Mouse (Mus musculus): ENCODE results near the gene Prss56. TPM values are rescaled to one million over a fixed set of nuclear protein-coding genes. Genes with fewer than 3 reads are reported as not detected.

The Prss56 gene
- total and polyA plus RNA-seq, 2 experiments from 2014 or later: not detected

GRCm38 (mm10) chr1:87205038-87205437, 21.9 kb downstream of the Prss56 start:
- Histone ChIP-seq H3K36me3 (replicated peaks; ENCODE audit: control insufficient read depth, insufficient read depth, low read length) (no peaks in the 10 kb centered on the region), H3K27me3 (ENCODE audit: control insufficient read depth, insufficient read depth, low read length) (peaks cover 21% of the 10 kb centered on the region), H3K4me1 (ENCODE audit: control insufficient read depth, insufficient read depth) (no peaks in the 10 kb centered on the region; the same call in 1 of the 2 replicates), H3K27ac (ENCODE audit: low read depth) (no peak overlapping the region), H3K9ac (replicated peaks; ENCODE audit: low read depth, low read length) (no peak overlapping the region), H3K9me3 (replicated peaks; ENCODE audit: control insufficient read depth, low read length) (no peaks in the 10 kb centered on the region), H3K4me2 (ENCODE audit: low read depth, low read length) (no peak overlapping the region), H3K4me3 (ENCODE audit: low read depth, low read length) (no peak overlapping the region)
- TF ChIP-seq CTCF (IDR thresholded peaks at IDR 0.05; ENCODE audit: low read depth): no peak
- no peak for TF ChIP-seq EP300 (IDR thresholded peaks at IDR 0.05; ENCODE audit: low read depth)
- DNase-seq (ENCODE audit: low spot score) (no peak), ATAC-seq (ENCODE audit: insufficient read depth, low read depth) (no peak)
- 51% methylated on average over 6 of the region's 6 CpGs for WGBS

- Histone ChIP-seq H3K9me3 (replicated peaks; ENCODE audit: control insufficient read depth, low read length) (no peaks in the 10 kb centered on the region), H3K27me3 (ENCODE audit: control insufficient read depth, insufficient read depth, low read length) (peaks cover 21% of the 10 kb centered on the region), H3K36me3 (replicated peaks; ENCODE audit: control insufficient read depth, insufficient read depth, low read length) (no peaks in the 10 kb centered on the region), H3K4me3 (ENCODE audit: low read depth, low read length) (no peak overlapping the region), H3K4me1 (ENCODE audit: control insufficient read depth, insufficient read depth) (no peaks in the 10 kb centered on the region; the same call in 1 of the 2 replicates), H3K4me2 (ENCODE audit: low read depth, low read length) (no peak overlapping the region), H3K27ac (ENCODE audit: low read depth) (no peak overlapping the region), H3K9ac (replicated peaks; ENCODE audit: low read depth, low read length) (no peak overlapping the region)
- DNase-seq (ENCODE audit: low spot score) (no peak), ATAC-seq (ENCODE audit: insufficient read depth, low read depth) (no peak)
- TF ChIP-seq CTCF (IDR thresholded peaks at IDR 0.05; ENCODE audit: low read depth) (no peak), EP300 (IDR thresholded peaks at IDR 0.05; ENCODE audit: low read depth) (no peak)
- WGBS: 41% methylated on average over 3 of the region's 3 CpGs
These were observed 22.4 kb downstream of the Prss56 start for GRCm38 (mm10) chr1:87205502-87205901.

- DNase-seq (ENCODE audit: low spot score): no peak
- TF ChIP-seq CTCF (IDR thresholded peaks at IDR 0.05; ENCODE audit: low read depth) (peak; percentile 32), EP300 (IDR thresholded peaks at IDR 0.05; ENCODE audit: low read depth) (no peak)
- Histone ChIP-seq H3K27me3 (ENCODE audit: control insufficient read depth, insufficient read depth, low read length) (peaks cover 21% of the 10 kb centered on the region), H3K27ac (ENCODE audit: low read depth) (no peak overlapping the region), H3K9ac (replicated peaks; ENCODE audit: low read depth, low read length) (no peak overlapping the region), H3K9me3 (replicated peaks; ENCODE audit: control insufficient read depth, low read length) (no peaks in the 10 kb centered on the region), H3K4me3 (ENCODE audit: low read depth, low read length) (no peak overlapping the region), H3K36me3 (replicated peaks; ENCODE audit: control insufficient read depth, insufficient read depth, low read length) (no peaks in the 10 kb centered on the region), H3K4me1 (ENCODE audit: control insufficient read depth, insufficient read depth) (no peaks in the 10 kb centered on the region), H3K4me2 (ENCODE audit: low read depth, low read length) (no peak overlapping the region)
- ATAC-seq (ENCODE audit: insufficient read depth, low read depth): no peak; the same call in 1 of the 2 replicates
- WGBS: 23% methylated on average over 17 of the region's 17 CpGs
These were observed 23.2 kb downstream of the Prss56 start for GRCm38 (mm10) chr1:87206339-87206738.

- ATAC-seq (ENCODE audit: insufficient read depth, low read depth) (no peak), DNase-seq (ENCODE audit: low spot score) (no peak)
- H3K9me3 ChIP-seq (replicated peaks; ENCODE audit: control insufficient read depth, low read length): no peaks in the 10 kb centered on the region
- no peak overlapping the region for H3K4me3 ChIP-seq (ENCODE audit: low read depth, low read length)
- H3K4me1 ChIP-seq (ENCODE audit: control insufficient read depth, insufficient read depth): peaks cover 11% of the 10 kb centered on the region
- TF ChIP-seq EP300 (IDR thresholded peaks at IDR 0.05; ENCODE audit: low read depth) (no peak), CTCF (IDR thresholded peaks at IDR 0.05; ENCODE audit: low read depth) (no peak)
- WGBS: 81% methylated on average over 4 of the region's 4 CpGs
- H3K36me3 ChIP-seq (replicated peaks; ENCODE audit: control insufficient read depth, insufficient read depth, low read length): no peaks in the 10 kb centered on the region
- H3K9ac ChIP-seq (replicated peaks; ENCODE audit: low read depth, low read length): no peak overlapping the region
- peaks cover 14% of the 10 kb centered on the region for H3K27me3 ChIP-seq (ENCODE audit: control insufficient read depth, insufficient read depth, low read length)
- H3K27ac ChIP-seq (ENCODE audit: low read depth): no peak overlapping the region
- no peak overlapping the region for H3K4me2 ChIP-seq (ENCODE audit: low read depth, low read length)
These were observed 28.3 kb downstream of the Prss56 start for GRCm38 (mm10) chr1:87211431-87211830.

- under 1% methylated on average over 84 of the region's 99 CpGs for WGBS
- H3K36me3 ChIP-seq (replicated peaks; ENCODE audit: control insufficient read depth, insufficient read depth, low read length): no peaks in the 10 kb centered on the region; the same call in 1 of the 2 replicates
- H3K27ac ChIP-seq (ENCODE audit: low read depth): peak within 1 kb of the TSS; percentile 100
- H3K9me3 ChIP-seq (replicated peaks; ENCODE audit: control insufficient read depth, low read length): no peaks in the 10 kb centered on the region
- TF ChIP-seq EP300 (IDR thresholded peaks at IDR 0.05; ENCODE audit: low read depth) (no peak), CTCF (IDR thresholded peaks at IDR 0.05; ENCODE audit: low read depth) (no peak)
- peak within 1 kb of the TSS; percentile 95 for H3K9ac ChIP-seq (replicated peaks; ENCODE audit: low read depth, low read length)
- H3K27me3 ChIP-seq (ENCODE audit: control insufficient read depth, insufficient read depth, low read length): no peaks in the 10 kb centered on the region
- peaks cover 11% of the 10 kb centered on the region for H3K4me1 ChIP-seq (ENCODE audit: control insufficient read depth, insufficient read depth)
- DNase-seq (ENCODE audit: low spot score): peak; percentile 93
- peak within 1 kb of the TSS; percentile 88 for H3K4me3 ChIP-seq (ENCODE audit: low read depth, low read length)
- ATAC-seq (ENCODE audit: insufficient read depth, low read depth): peak; percentile 98
- H3K4me2 ChIP-seq (ENCODE audit: low read depth, low read length): peak within 1 kb of the TSS; percentile 81
These were observed 30.9 kb downstream of the Prss56 start, which contains the start of gene Eif4e2 for GRCm38 (mm10) chr1:87213735-87214704. TSS of gene Eif4e2 (plus strand) at chr1:87213914.
